In genomic region chr4:107589046-107589445, GRCm38 (mm10) we compare ENCODE assay signal across 28 mouse cellular contexts.
DNase-seq lines count a peak whose midpoint lies in the region; ATAC-seq lines count a peak whose summit lies in the region.
"Had no signal": no experiment of that assay in that cellular context is flagged by ENCODE, and none has a peak within 500 bp of the region (broad histone marks: within the 10 kb centered on the region; RNA-seq: fewer than 3 reads in every experiment).

No protein-coding gene starts in this region.

- 59% methylated on average over 8 of the region's 8 CpGs for WGBS in embryonic facial prominence, embryonic 13.5 days
- 82% methylated on average over 8 of the region's 8 CpGs for WGBS in embryonic facial prominence, embryonic 10.5 days

- no peak overlapping the region for H3K9ac ChIP-seq in embryonic facial prominence, embryonic 13.5 days
- H3K9ac ChIP-seq: embryonic facial prominence, embryonic 12.5 days; embryonic facial prominence, embryonic 15.5 days; forebrain, embryonic 12.5 days had no signal

- H3K4me2 ChIP-seq in embryonic facial prominence, embryonic 13.5 days = no peak overlapping the region
- H3K4me2 ChIP-seq: embryonic facial prominence, embryonic 12.5 days; embryonic facial prominence, embryonic 15.5 days; forebrain, embryonic 12.5 days had no signal

- intact Hi-C loops in left cerebral cortex, postnatal 25 days (cut with DNase I) = no loop called here
- intact Hi-C loops in left cerebral cortex, postnatal 14 days (cut with DNase I) = no loop called here

- H3K9me3 ChIP-seq in embryonic facial prominence, embryonic 13.5 days = no peaks in the 10 kb centered on the region
- H3K9me3 ChIP-seq in embryonic facial prominence, embryonic 10.5 days = no peaks in the 10 kb centered on the region
- H3K9me3 ChIP-seq: embryonic facial prominence, embryonic 12.5 days; embryonic facial prominence, embryonic 15.5 days; forebrain, embryonic 10.5 days; forebrain, embryonic 12.5 days; G1E had no signal

- no peak overlapping the region for H3K4me3 ChIP-seq in embryonic facial prominence, embryonic 13.5 days
- no peak overlapping the region for H3K4me3 ChIP-seq in embryonic facial prominence, embryonic 10.5 days
- H3K4me3 ChIP-seq: embryonic facial prominence, embryonic 12.5 days; embryonic facial prominence, embryonic 15.5 days; erythroblast, embryonic 14.5 days; forebrain, embryonic 10.5 days; forebrain, embryonic 12.5 days had no signal

- 0 out of 2 replicates have a peak overlapping the region, but pooled peaks have one; percentile 13 for H3K27ac ChIP-seq in embryonic facial prominence, embryonic 13.5 days
- H3K27ac ChIP-seq in embryonic facial prominence, embryonic 10.5 days (replicated peaks) = no peak overlapping the region
- H3K27ac ChIP-seq: embryonic facial prominence, embryonic 12.5 days; embryonic facial prominence, embryonic 15.5 days; forebrain, embryonic 10.5 days; forebrain, embryonic 12.5 days had no signal

- no peak for DNase-seq in embryonic facial prominence, embryonic 10.5 days (ENCODE audit: low spot score)
- peak; percentile 7 to 39 for DNase-seq in left cerebral cortex, postnatal 25 days (ENCODE audit: low spot score in 2 of 2)
- no peak for DNase-seq in left cerebral cortex, postnatal 14 days (ENCODE audit: low spot score in 2 of 2)
- DNase-seq in brain, adult 2 months (ENCODE audit: low read depth, low spot score) = peak; percentile 32
- DNase-seq: adrenal gland, adult 8-10 months; adrenal gland, postnatal 14 days; adrenal gland, postnatal 36 days; B cell, adult 2 months; cerebellum, adult 11 months; cerebellum, adult 18-20 months; cerebellum, adult 8-10 months; cerebellum, adult 9-11 months; cerebellum, postnatal 14 days; cerebellum, postnatal 36 days; embryo, embryonic 11 days had no signal

- peaks cover 51% of the 10 kb centered on the region for H3K4me1 ChIP-seq in embryonic facial prominence, embryonic 13.5 days
- peaks cover 30% of the 10 kb centered on the region for H3K4me1 ChIP-seq in embryonic facial prominence, embryonic 10.5 days

- 0 out of 2 replicates have a peak, but pooled peaks cover 3% of the 10 kb centered on the region for H3K36me3 ChIP-seq in embryonic facial prominence, embryonic 13.5 days
- H3K36me3 ChIP-seq in embryonic facial prominence, embryonic 10.5 days (replicated peaks) = no peaks in the 10 kb centered on the region
- H3K36me3 ChIP-seq: embryonic facial prominence, embryonic 12.5 days; embryonic facial prominence, embryonic 15.5 days; forebrain, embryonic 10.5 days; forebrain, embryonic 12.5 days; G1E had no signal

- H3K27me3 ChIP-seq in embryonic facial prominence, embryonic 13.5 days = no peaks in the 10 kb centered on the region
- H3K27me3 ChIP-seq in embryonic facial prominence, embryonic 10.5 days (replicated peaks; ENCODE audit: low read depth, poor library complexity, severe bottlenecking) = peaks cover 17% of the 10 kb centered on the region; the same call in 1 of the 2 replicates
- H3K27me3 ChIP-seq: CH12.LX; embryonic facial prominence, embryonic 12.5 days; embryonic facial prominence, embryonic 15.5 days; forebrain, embryonic 12.5 days; Patski had no signal

- ATAC-seq in embryonic facial prominence, embryonic 13.5 days (ENCODE audit: insufficient number of reproducible peaks, insufficient read depth, low FRiP score, low TSS enrichment, low read depth) = no peak
- ATAC-seq: activated CD4-positive, CD25-positive, alpha-beta regulatory T cell, adult 4 months; CD4-positive, CD25-positive, alpha-beta regulatory T cell, adult 4 months; forebrain, embryonic 14.5 days; forebrain, embryonic 16.5 days; Patski had no signal

Comparison
In these comparisons a context has a peak if more than half of its experiments do, and no peak if none do; other contexts are left out.
1. DNase-seq: peak in left cerebral cortex, postnatal 25 days (2 of 2) and brain, adult 2 months (single experiment); none in embryonic facial prominence, embryonic 10.5 days (single experiment) and left cerebral cortex, postnatal 14 days (0 of 2).